Comparison of ENCODE assay signal across 14 mouse cellular contexts in the genomic region with DNA sequence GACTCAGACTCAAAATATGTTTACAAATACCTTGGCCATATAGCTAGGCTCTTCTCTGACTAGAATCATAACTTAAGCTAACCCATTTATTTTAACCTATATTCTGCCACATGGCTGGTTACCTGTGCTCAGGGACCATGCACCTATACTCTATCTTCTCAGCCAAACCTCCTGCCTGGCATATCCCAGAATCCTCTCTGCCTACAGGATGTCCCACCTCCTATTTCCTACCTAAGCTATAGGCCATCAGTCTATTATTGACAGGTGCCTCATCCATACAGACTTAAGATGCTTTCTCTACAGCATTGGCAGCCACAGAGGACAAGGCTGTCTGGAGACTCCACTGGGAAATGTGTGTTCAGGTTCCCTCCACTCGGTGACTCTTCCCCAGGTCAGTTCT.
"Had no signal": no experiment of that assay in that cellular context is flagged by ENCODE, and none has a peak within 500 bp of the region (broad histone marks: within the 10 kb centered on the region; RNA-seq: fewer than 3 reads in every experiment).

No protein-coding gene starts in this region.

- H3K9me3 ChIP-seq: limb, embryonic 15.5 days; liver, embryonic 12.5 days; midbrain, embryonic 15.5 days; neural tube, embryonic 13.5 days had no signal

- H3K27me3 ChIP-seq: midbrain, embryonic 15.5 days had no signal

- ATAC-seq: liver, embryonic 12.5 days; midbrain, embryonic 15.5 days had no signal

- H3K36me3 ChIP-seq: limb, embryonic 15.5 days; liver, embryonic 12.5 days; midbrain, embryonic 15.5 days; neural tube, embryonic 13.5 days had no signal

- H3K9ac ChIP-seq: limb, embryonic 15.5 days; liver, embryonic 12.5 days; lung, embryonic 14.5 days; midbrain, embryonic 15.5 days; neural tube, embryonic 13.5 days had no signal

- H3K27ac ChIP-seq: layer of hippocampus, adult 2 months; limb, embryonic 15.5 days; liver, embryonic 12.5 days; midbrain, embryonic 15.5 days; neural tube, embryonic 13.5 days had no signal

- H3K4me3 ChIP-seq: layer of hippocampus, adult 2 months; limb, embryonic 15.5 days; liver, embryonic 12.5 days; megakaryocyte, embryonic 14.5 days; midbrain, embryonic 15.5 days; neural tube, embryonic 13.5 days had no signal

- DNase-seq: kidney, postnatal 10 days; kidney, postnatal 4 days; lung, embryonic 14.5 days; lung, postnatal 10 days; lung, postnatal 4 days; right cerebral cortex, postnatal 14 days; thymus, postnatal 36 days had no signal

- H3K4me2 ChIP-seq: limb, embryonic 15.5 days; liver, embryonic 12.5 days; lung, embryonic 14.5 days; midbrain, embryonic 11.5 days; midbrain, embryonic 15.5 days; neural tube, embryonic 13.5 days had no signal
